Mouse (Mus musculus) gastrocnemius, postnatal 10 days (tissue): ENCODE measurements around the gene S1pr3. TPM values are rescaled to one million over a fixed set of nuclear protein-coding genes. Genes with fewer than 3 reads are reported as not detected.

Experiments
- DNase-seq: peaks from one replicate; pipeline ENCODE4 v3.0.0; 2021; ENCODE audit warnings: mixed read lengths
- total RNA-seq, 2 experiments: library from RNA; stranded (reverse); gene quantifications; 2 replicates each; pipeline ENCODE4 v1.2.3; 2021

The S1pr3 gene
- total RNA-seq, 2 experiments from 2014 or later, result 14.6 to 21.7 TPM

GRCm38 (mm10) chr13:51446550-51446949 is 38.1 kb downstream of the S1pr3 start:
- no peak for DNase-seq

- DNase-seq, result no peak
Observed at GRCm38 (mm10) chr13:51456190-51456878, 47.9 kb downstream of the S1pr3 start.

- no peak for DNase-seq
Observed at GRCm38 (mm10) chr13:51464294-51464693, 55.9 kb downstream of the S1pr3 start.

- no peak for DNase-seq
Observed at GRCm38 (mm10) chr13:51466117-51466841, 57.8 kb downstream of the S1pr3 start.

GRCm38 (mm10) chr13:51468697-51469250 is 60.3 kb downstream of the S1pr3 start:
- DNase-seq, result no peak

Other genes starting within 250 kb of the S1pr3 start
- under 1 TPM; 0.61 to 0.70 TPM for gene Nxnl2, start 237.6 kb upstream of the S1pr3 start, total RNA-seq
- 1 to 10 TPM; 3.0 to 4.1 TPM for gene Shc3, start 160.8 kb downstream of the S1pr3 start, total RNA-seq
- gene Cks2, start 236.6 kb downstream of the S1pr3 start, total RNA-seq, result 10 to 100 TPM; 14.5 to 17.7 TPM
- 10 to 100 TPM in 1 of 2 experiments, 1 to 10 TPM in 1; 9.8 to 14.0 TPM for gene Secisbp2, start 243.1 kb downstream of the S1pr3 start, total RNA-seq